ENCODE assay signal across 1 mouse cellular context in genomic region chr11:121847790-121848299, GRCm38 (mm10).
TF ChIP-seq lines count a peak whose summit lies in the region.

No protein-coding gene starts in this region.

TF ChIP-seq in CH12.LX, 34 proteins besides CTCF, POLR2A, EP300 and RAD21:
- TF ChIP-seq POLR2AphosphoS2 (IDR thresholded peaks at IDR 0.05; ENCODE audit: low read depth, low read length) (0 out of 2 replicates have a peak, but pooled peaks have one; percentile 52), MXI1 (IDR thresholded peaks at IDR 0.05; ENCODE audit: low read depth, low read length) (no peak), KAT2A (IDR thresholded peaks at IDR 0.05; ENCODE audit: insufficient replicate concordance, low read length) (no peak), MAZ (IDR thresholded peaks at IDR 0.05; ENCODE audit: low read depth, low read length) (no peak), NRF1 (IDR thresholded peaks at IDR 0.05; ENCODE audit: low read depth, low read length) (no peak), SIN3A (IDR thresholded peaks at IDR 0.05; ENCODE audit: low read length) (no peak), JUND (conservative IDR thresholded peaks at IDR 0.05; ENCODE audit: low read depth, low read length) (no peak), HCFC1 (IDR thresholded peaks at IDR 0.05; ENCODE audit: low read depth, low read length) (no peak), JUN (IDR thresholded peaks at IDR 0.05; ENCODE audit: insufficient read depth, low read depth, low read length) (no peak), USF1 (IDR thresholded peaks at IDR 0.05; ENCODE audit: low read depth, low read length) (no peak), MAFK (IDR thresholded peaks at IDR 0.05; ENCODE audit: insufficient replicate concordance, low read length) (no peak), E2F4 (IDR thresholded peaks at IDR 0.05; ENCODE audit: insufficient replicate concordance, low read depth, low read length) (no peak), ZKSCAN1 (IDR thresholded peaks at IDR 0.05; ENCODE audit: borderline replicate concordance, low read depth, low read length) (no peak), BHLHE40 (IDR thresholded peaks at IDR 0.05; ENCODE audit: low read depth, low read length) (no peak), TBP (conservative IDR thresholded peaks at IDR 0.05; ENCODE audit: low read depth, low read length) (peak; percentile 72), UBTF (IDR thresholded peaks at IDR 0.05; ENCODE audit: low read depth, low read length) (no peak), MYC (IDR thresholded peaks at IDR 0.05; ENCODE audit: low read depth, low read length) (0 out of 2 replicates have a peak, but pooled peaks have one; percentile 13), MAX (IDR thresholded peaks at IDR 0.05; ENCODE audit: low read length) (no peak), ETS1 (conservative IDR thresholded peaks at IDR 0.05; ENCODE audit: low read depth, low read length) (no peak), MEF2A (IDR thresholded peaks at IDR 0.05; ENCODE audit: borderline replicate concordance, low read depth, low read length) (no peak), CHD2 (IDR thresholded peaks at IDR 0.05; ENCODE audit: low read length) (0 out of 2 replicates have a peak, but pooled peaks have one; percentile 14), USF2 (conservative IDR thresholded peaks at IDR 0.05; ENCODE audit: low read depth, low read length) (no peak), TCF12 (IDR thresholded peaks at IDR 0.05; ENCODE audit: low read depth, low read length) (peak; percentile 64; the same call in 1 of the 2 replicates), NELFE (IDR thresholded peaks at IDR 0.05; ENCODE audit: low read depth, low read length) (peak; percentile 73), ZMIZ1 (IDR thresholded peaks at IDR 0.05; ENCODE audit: low read depth, low read length) (no peak), ZC3H11A (IDR thresholded peaks at IDR 0.05; ENCODE audit: low read depth, low read length) (no peak), CHD1 (IDR thresholded peaks at IDR 0.05; ENCODE audit: low read depth, low read length) (no peak), SMC3 (IDR thresholded peaks at IDR 0.05; ENCODE audit: low read depth, low read length) (no peak), ELF1 (IDR thresholded peaks at IDR 0.05; ENCODE audit: low read depth, low read length) (peak; percentile 90), GABPA (IDR thresholded peaks at IDR 0.05; ENCODE audit: insufficient replicate concordance, low read depth, low read length) (no peak), RCOR1 (conservative IDR thresholded peaks at IDR 0.05; ENCODE audit: low read depth, low read length) (no peak), ZNF384 (IDR thresholded peaks at IDR 0.05; ENCODE audit: low read depth, low read length) (no peak), IRF4 (IDR thresholded peaks at IDR 0.05; ENCODE audit: low read depth, low read length) (0 out of 2 replicates have a peak, but pooled peaks have one; percentile 12), PAX5 (IDR thresholded peaks at IDR 0.05; ENCODE audit: low read length) (no peak)
